Mouse (Mus musculus) yolk sac, embryonic 10.5 days (tissue): ENCODE measurements at regions not wholly inside any gene's neighbourhood (a gene's known extent, or its start where the extent isn't known, plus 50 kb on each side); places are given as distances from the start of the nearest gene placed in this dataset.

Experiments used
- DNase-seq: peaks from one replicate; pipeline ENCODE4 v3.0.0-alpha.2; 2017; ENCODE audit warnings: low spot score

DNA sequence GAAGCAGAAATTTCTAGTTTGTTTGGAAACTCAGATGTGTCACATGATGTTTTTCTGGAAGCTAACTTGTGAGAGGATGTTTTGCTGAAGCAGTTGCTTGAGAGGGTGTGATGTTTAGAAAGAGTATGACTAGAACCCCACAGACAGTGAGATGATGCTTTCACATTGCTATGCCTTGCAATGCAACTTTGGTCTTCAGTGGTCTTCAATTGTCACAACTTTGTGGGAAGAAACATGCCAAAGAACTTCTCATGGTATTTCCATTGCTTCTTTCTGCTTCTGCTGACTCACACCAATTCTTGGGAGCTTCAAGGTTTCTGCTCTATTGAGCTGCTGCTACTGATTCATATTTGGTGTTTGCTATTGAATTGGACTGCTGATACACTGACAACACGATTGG lies 365.3 kb upstream of the Tmem229a start:
- no peak for DNase-seq

DNA sequence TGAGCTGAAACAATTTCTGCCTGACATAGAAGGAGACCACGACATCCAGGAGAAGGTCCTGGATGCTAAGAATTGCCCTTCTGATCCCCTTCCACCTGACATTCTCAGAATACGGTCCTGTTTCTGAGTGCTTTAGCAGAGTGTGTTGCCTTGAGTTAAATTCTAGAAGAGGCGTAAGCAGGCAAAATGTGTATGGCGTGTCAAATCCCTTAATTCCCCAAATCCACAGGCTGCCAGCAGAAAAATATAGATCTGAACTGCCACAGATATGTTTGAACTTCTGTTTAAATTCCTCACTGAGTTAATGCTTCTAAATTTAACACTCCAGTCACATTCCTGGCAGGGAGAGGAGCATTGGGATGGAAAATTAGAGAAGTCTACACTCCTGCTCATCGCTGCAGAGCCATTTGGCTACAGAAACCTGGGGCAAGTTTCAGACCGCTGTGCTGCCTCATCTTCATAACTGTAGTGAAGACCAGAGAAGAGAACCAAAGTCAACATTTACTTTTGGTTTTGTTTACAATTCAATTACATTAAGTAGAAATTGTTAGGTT lies 364.3 kb upstream of the Tmem229a start:
- no peak for DNase-seq

DNA sequence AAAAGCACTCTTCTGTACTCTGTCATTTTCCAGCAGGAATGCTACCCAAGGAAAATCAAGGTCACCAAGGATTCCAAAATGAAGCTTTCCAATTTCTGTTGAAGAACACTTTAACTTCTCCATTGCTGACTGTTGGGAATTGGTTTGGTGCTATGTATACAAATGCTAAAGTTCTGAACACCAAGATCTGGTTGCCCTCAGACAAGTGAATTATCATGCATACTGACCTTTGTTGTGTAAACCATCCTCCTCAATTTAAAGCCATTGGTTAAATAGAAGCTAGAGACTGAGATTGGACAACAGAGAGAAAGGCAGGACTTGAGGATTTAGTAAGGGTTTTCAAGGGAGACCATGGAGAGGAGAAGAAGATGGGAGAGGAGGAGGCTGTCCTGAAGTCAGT lies 351.4 kb upstream of the Tmem229a start:
- no peak for DNase-seq

DNA sequence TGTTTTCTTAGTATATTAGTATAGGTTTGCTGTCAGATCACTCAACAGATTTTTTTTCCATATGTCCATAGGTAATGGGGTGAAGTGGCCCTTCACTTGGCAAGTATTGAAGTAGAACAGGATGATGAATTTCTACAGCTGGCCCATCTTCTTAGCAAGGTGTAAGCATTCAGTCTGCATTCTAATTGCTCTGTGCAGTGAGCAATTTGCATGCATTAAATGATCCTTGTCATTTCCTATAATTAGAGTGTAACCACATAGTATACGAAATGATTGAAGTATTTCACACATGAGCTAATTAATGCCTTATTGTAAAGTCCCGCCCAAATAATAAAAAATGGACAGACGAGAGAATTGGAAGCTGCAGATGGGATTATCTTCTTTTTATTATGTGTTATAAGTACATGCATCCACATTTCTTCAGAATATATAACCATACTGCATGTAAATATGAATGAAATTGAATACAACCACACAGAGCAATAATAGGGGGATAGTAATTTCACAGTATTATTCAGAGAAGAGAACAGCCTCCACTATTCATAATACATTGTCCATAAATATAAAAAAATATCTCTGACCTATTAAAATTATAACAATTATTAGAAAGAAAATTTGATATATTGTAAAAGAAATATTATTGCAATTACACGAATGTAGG lies 348.9 kb upstream of the Tmem229a start:
- no peak for DNase-seq

DNA sequence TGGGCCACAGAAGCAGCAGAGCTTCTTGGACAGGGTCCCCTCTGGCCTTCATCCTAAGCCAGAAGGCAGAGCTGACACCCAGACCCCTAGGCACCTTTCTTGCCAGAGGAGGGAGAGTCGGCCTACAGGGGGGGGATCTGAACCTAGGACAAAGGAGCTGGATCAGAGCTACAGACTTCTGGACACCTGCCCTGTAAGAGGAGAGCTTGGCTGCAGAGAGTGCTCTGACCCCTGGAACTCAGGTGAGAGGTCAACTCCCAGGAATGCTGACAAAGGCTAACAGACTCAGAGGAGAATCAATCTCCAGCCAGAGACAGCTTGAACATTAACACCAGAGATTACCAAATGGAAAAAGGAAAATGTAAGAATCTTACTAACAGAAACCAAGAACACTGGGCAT lies 335.5 kb upstream of the Tmem229a start:
- DNase-seq = peak; percentile 38

DNA sequence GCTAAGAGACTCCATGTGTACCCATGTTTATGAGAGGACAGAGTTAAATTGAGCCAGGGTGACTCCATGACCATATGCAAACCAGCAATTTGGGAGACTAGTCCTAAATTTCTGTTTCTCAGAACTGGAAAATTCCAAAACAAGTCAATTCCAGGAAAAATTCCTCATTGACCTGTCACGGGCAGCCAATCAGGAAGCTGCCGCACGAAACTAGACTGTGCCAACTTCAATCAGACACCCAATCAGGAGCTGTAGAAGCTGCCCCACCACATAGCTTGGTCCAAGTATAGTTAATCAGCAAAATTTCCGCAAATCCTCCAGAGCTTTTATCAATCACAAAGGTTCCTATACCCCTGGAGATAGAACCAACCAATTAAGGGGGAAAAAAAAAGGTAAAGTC lies 331.5 kb upstream of the Tmem229a start:
- DNase-seq = no peak

DNA sequence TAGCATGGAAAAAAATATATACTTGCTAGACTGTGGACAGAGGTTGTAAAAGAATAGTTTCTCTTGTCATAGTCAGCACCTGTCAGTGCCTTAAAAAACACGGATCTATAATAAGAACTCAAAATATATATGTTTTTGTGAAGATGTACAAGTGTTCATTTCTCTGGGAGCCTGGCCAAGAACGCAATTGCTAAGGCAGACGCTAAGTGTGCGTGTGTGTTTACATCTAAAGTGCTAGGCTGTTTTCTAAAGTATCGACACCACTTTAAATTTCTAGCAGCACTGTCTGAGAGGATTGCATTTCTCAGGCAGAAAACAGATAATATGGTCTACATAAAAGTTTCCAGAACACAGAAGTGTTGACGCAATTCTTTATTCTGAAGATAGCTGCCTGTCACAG lies 330.2 kb upstream of the Tmem229a start:
- DNase-seq = no peak

DNA sequence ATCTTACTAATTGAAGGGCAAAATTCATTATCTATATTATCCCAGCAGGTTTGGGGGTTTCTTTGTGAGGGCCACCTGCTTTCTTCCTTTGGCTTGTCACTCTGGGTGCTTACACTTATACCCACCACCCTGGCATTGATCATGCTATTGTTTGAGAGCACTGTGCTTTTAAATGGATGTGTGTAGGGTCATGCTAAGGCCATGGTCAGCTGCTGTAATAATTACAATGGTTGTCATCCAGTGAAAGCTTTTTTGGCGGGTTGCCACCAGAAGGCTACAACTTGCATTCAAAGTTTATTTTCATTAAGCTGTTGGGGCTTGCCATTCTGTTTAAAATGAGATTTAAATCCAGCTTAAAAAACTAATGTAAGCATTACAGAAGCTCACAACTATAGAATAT lies 322.4 kb upstream of the Tmem229a start:
- no peak for DNase-seq

DNA sequence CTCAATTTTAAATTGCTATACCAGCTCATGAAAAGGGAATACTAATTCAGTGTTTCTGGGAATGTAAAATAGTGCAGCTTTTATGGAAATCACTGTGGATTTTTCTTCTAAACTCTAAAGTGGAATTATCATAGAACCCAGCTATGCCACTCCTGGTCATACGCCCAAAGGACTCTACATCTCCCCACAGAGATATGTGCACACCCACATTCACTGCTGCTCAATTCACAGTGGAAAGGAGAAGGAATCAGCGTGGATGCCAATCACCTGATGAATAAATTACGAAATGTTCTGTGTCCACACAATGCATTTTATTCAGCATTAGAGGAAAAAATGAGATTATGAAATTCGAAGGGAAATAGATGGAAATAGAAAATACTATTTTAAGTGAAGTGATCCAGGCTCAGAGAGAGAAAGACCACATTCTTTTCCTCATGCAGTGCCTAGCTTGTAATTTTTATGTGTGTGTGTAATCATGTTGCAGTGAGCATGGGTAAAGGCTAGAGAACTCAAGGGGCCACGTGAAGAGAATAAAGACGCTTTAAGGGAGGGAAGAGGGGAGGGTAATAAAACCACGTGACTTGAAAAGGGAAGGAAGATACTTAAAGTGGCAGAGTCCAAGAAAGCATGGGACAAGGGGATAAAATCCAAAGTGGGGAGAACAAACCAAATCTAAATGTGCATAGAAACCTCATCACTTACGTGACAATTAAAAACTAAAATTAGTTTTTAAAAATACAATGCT lies 321.8 kb upstream of the Tmem229a start:
- DNase-seq = no peak

DNA sequence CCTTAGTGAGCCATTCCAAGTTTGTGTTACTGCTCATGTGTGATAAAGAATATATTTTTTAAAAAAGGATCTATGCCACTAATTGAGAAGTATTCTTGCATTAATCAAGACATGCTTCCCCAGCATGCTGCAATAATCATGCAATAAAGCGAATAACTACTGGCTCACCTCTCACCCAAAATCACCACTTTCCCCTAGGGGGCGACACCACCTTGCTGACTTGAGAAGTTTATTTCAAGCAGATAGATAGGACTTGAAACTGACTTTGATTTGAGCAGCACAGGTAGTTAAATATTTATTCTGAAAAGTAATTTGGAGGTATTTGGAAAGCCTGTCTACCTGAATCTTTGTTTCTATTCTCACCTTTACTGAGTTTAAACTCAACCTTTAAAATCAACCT lies 320.1 kb upstream of the Tmem229a start:
- peak; percentile 10 for DNase-seq

DNA sequence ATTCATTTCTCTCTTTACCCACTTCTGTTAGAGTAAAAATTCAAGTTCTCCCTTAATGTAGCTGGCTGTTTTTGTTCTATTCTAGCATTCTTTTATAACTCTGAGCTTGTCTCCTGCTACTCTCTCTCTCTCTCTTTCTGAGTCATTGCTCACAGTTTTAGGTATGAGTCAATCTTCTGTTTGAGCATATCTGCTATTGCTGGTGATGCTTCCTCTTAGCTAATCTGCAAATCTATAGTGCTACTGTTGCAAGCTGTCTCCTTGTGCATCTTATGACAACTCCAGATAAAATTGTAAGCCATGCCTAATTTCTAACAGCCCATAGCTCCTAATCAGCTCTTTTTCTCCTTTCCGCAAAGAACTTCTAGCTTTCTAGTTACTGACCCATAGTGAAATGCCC lies 304.5 kb upstream of the Tmem229a start:
- no peak for DNase-seq

DNA sequence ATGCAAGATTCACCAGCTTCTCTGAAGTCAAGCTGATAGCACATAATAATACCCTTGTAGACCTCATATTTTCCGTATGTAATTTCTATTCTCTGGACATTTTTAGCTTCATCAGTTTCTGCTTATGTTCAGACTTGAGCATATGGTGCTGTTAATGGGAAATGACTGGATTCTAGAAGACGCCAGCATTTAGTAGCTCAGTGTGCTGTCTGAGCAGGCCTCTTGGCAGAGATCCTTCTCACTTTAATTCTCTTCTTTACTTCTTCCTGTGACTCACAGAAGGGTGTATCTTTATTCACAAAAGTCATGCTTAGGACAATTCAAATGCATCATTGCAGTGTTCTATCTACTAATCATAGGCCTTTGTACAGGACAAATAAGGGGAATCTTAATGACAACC lies 299.7 kb upstream of the Tmem229a start:
- DNase-seq = no peak

DNA sequence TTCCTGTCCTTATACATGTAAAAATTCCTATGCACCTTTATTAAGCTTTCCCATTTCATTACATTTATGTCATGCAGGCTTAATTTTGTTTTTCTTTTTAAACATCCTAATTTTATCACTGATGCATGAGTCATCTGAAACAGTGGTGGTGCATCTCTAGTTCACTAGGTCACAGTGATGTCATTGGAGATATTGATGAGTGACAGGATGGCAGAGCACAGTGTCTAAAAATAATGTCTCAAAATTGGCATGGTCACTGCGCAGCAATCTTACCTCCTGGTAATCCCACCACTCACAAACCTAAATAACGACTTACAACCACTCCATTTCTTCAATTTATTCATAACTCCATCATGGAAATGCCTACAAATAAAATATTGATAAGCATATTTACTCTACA lies 280.9 kb upstream of the Tmem229a start:
- DNase-seq = no peak

DNA sequence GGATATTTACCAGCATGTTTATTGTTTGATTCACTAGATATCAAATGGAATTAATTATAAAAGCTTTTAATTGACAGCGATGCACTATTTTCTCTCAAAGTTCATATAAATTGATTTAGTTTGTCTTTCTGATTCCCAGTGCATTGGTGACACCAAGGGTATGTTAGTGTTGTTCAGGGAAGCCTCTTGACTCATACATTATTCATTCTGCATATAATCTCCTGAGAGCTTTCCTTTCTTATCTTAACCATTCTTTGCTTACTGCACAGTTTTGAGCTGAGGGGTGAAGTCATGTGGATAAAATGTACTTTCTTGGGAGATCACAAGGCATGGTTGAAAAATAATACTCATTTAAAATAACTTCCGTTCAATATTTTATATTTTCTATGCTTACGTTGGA lies 280.5 kb upstream of the Tmem229a start:
- no peak for DNase-seq
